Mouse (Mus musculus) heart, embryonic 16.5 days (tissue): ENCODE results near the gene Ces3a. TPM values are rescaled to one million over a fixed set of nuclear protein-coding genes. Genes with fewer than 3 reads are reported as not detected.
"Not testable (repeated sequence)": the region's sequence is repeated elsewhere in the genome, so short reads cannot be mapped to it uniquely, and the experiment has no call there.

Source experiments
- ATAC-seq: fragments of 200-750 bp; cut with Nextera tagmentation; replicated peaks from 2 replicates; pipeline ENCODE4 v1.8.0; 2017; ENCODE audit warnings: moderate number of reproducible peaks; ENCODE audit not compliant: insufficient read depth, low FRiP score; ENCODE audit errors: extremely low read depth
- H3K27ac ChIP-seq: fragments of 300-500 bp; sonication (generic); 2 replicates; pipeline ENCODE4 v1.5.1; 2014; ENCODE audit warnings: mild to moderate bottlenecking, low read length, control low read depth, moderate library complexity
- H3K27me3 ChIP-seq: fragments of 300-500 bp; sonication (generic); 2 replicates; pipeline ENCODE4 v1.6.1; 2014; ENCODE audit warnings: low read length, mixed read lengths; ENCODE audit not compliant: control insufficient read depth, insufficient read depth
- H3K36me3 ChIP-seq: fragments of 300-500 bp; sonication (generic); 2 replicates; pipeline ENCODE4 v1.6.1; 2014; ENCODE audit not compliant: control insufficient read depth, insufficient read depth
- H3K4me1 ChIP-seq: fragments of 300-500 bp; sonication (generic); 2 replicates; pipeline ENCODE4 v1.6.1; 2014; ENCODE audit warnings: low read length, mixed read lengths; ENCODE audit not compliant: control insufficient read depth, insufficient read depth
- H3K4me2 ChIP-seq: fragments of 300-500 bp; sonication (generic); 2 replicates; pipeline ENCODE4 v1.6.1; 2014; ENCODE audit warnings: low read depth, mild to moderate bottlenecking, control low read depth, low read length
- H3K4me3 ChIP-seq: fragments of 300-500 bp; sonication (generic); 2 replicates; pipeline ENCODE4 v1.5.1; 2014; ENCODE audit warnings: mild to moderate bottlenecking, control low read depth, low read length
- H3K9ac ChIP-seq: fragments of 300-500 bp; sonication (generic); 2 replicates; pipeline ENCODE4 v1.6.1; 2014; ENCODE audit warnings: low read length, control low read depth
- H3K9me3 ChIP-seq: fragments of 300-500 bp; sonication (generic); replicated peaks from 2 replicates; pipeline ENCODE4 v1.6.1; 2016; ENCODE audit warnings: low read length; ENCODE audit not compliant: control insufficient read depth
- WGBS: fragments of 180-500 bp; shearing (Covaris S2); extraction: QIAGEN DNeasy Blood & Tissue Kit; methylation state at CpG from one replicate; pipeline ENCODE4 v1.1.7; 2014; 5-methylcytosine and 5-hydroxymethylcytosine counted together
- polyA plus RNA-seq: library from polyadenylated mRNA; unstranded; fragments of >200 nt; fragmentation: Nextera tagmentation; extraction: Ambion mirVana; gene quantifications from 2 replicates; pipeline ENCODE4 v1.2.1, GENCODE M21; 2015

The Ces3a gene
- polyA plus RNA-seq, 1 experiment from 2014 or later: not detected

DNA sequence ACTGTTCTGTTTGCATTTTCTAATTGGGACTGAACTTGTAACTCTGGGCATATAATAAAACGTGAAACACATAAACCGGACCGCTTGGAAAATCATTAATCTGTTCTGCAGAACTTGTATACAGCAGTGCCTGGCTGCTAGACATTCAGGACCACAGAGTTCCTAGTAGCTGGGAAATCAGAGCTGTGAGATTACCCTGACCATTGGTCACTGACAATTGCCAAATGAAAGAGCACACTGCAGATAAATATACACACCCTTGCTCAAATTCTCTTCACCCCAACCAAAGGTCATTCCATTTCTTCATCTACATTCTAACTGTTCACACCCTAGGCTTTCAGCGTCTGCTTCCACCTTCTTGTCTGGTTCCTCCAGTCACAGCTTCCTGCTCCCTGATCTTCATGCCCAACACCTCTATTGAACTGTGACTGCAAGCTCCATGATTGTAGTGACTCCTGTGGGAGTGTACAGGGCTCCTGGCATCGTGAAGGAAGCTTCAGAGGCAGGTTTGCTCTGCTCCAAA, 32.5 kb downstream of the Ces3a start:
- no peak for ATAC-seq
- no peak overlapping the region for H3K4me3 ChIP-seq
- H3K36me3 ChIP-seq: no peaks in the 10 kb centered on the region
- H3K4me2 ChIP-seq: no peak overlapping the region
- H3K4me1 ChIP-seq: peaks cover 6% of the 10 kb centered on the region
- WGBS: 60% methylated on average over 5 of the region's 5 CpGs
- H3K27me3 ChIP-seq: no peaks in the 10 kb centered on the region
- peaks cover 4% of the 10 kb centered on the region; the same call in 1 of the 2 replicates for H3K9me3 ChIP-seq
- no peak overlapping the region for H3K27ac ChIP-seq
- no peak overlapping the region for H3K9ac ChIP-seq

DNA sequence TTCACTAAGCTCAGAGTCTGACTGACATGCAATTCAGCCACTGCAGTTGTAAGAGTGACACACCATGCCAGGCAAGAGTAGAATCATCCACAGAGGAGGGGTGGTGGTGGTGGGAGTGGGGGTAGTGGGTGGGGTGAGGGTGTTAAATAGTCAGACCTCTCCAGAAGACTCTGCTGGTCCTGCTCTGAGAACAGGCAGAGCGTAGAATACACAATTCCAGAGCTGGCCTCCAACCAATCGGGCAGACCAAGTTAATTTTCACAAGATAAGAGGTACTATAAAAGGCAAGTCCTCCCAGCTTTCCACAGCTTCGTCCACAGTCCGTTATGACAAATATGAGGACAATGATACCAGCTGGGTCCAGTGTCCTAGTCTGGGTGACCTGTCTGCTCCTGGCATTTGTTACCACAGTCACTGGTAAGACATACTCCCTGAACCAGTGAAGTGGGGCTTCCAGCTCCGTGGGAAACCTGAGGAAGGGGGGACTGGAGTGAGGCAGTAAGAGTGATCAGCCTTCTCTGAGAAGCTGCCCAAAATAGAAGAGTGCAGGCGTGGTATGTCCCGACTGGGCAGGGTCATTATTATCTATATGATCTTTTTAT, 35.1 kb downstream of the Ces3a start, which contains the start of gene Ces3b:
Gene Ces3b (plus strand): TSS at position 305 of the 602 bp plus-strand sequence.
- Histone ChIP-seq H3K4me2 (peak within 1 kb of the TSS; percentile 55), H3K27ac (peak within 1 kb of the TSS; percentile 78)

DNA sequence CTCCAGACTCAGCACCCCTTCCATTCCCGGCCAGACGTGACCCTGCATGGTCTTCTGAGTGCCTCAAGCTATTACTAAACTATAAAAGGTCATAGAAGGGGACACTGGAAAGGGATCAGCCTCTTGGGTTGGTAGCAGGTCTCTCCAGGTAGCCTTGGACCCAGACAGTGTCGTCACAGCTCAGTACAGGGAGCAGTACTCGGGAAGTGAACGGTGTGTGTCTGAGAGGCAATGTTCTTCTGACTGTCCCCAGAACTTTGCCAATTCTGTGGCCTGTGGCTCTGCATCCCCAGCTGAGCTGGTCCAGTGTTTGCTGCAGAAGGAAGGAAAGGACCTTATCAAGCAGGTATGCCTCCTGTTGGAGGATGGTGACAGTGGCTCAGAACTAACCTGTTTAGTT, 39.8 kb downstream of the Ces3a start:
- 75% methylated on average over 5 of the region's 5 CpGs for WGBS
- not testable (repeated sequence) for H3K4me2 ChIP-seq, H3K9me3 ChIP-seq, H3K27ac ChIP-seq, H3K27me3 ChIP-seq, ATAC-seq, H3K4me1 ChIP-seq, H3K36me3 ChIP-seq, H3K4me3 ChIP-seq, H3K9ac ChIP-seq

More for the DNA sequence above, 35.1 kb downstream of the Ces3a start, which contains the start of gene Ces3b:
- H3K4me3 ChIP-seq: peak within 1 kb of the TSS; percentile 14; the same call in 1 of the 2 replicates
- ATAC-seq: peak; percentile 84
- no peaks in the 10 kb centered on the region for H3K36me3 ChIP-seq
- no peaks in the 10 kb centered on the region for H3K9me3 ChIP-seq
- 29% methylated on average over 7 of the region's 7 CpGs for WGBS
- peak within 1 kb of the TSS; percentile 25; the same call in 1 of the 2 replicates for H3K9ac ChIP-seq
- no peaks in the 10 kb centered on the region for H3K27me3 ChIP-seq
- H3K4me1 ChIP-seq: peaks cover 6% of the 10 kb centered on the region

DNA sequence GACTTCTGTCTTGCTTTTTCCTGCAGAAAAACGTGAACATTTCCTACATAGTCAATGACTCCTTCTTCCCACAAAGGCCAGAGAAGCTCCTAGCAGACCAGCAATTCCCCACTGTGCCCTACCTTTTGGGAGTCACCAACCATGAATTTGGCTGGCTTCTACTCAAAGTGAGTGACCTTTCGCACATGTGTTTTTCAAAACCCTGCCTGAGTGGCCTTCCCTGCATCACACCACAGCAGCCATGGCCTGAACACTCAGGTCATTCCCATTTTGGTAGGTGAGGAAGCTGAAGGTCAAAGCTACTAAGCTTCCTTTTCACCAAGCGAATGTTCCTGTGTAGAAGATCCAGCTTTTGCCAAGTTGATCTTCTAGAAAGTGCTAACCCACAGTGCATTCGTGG, 40.2 kb downstream of the Ces3a start:
- WGBS: 55% methylated on average over 4 of the region's 4 CpGs
- ATAC-seq: no peak
- Histone ChIP-seq H3K36me3 (no peaks in the 10 kb centered on the region), H3K9me3 (no peaks in the 10 kb centered on the region), H3K4me2 (no peak overlapping the region), H3K9ac (no peak overlapping the region), H3K4me3 (no peak overlapping the region), H3K27ac (no peak overlapping the region), H3K4me1 (peaks cover 2% of the 10 kb centered on the region), H3K27me3 (no peaks in the 10 kb centered on the region)

DNA sequence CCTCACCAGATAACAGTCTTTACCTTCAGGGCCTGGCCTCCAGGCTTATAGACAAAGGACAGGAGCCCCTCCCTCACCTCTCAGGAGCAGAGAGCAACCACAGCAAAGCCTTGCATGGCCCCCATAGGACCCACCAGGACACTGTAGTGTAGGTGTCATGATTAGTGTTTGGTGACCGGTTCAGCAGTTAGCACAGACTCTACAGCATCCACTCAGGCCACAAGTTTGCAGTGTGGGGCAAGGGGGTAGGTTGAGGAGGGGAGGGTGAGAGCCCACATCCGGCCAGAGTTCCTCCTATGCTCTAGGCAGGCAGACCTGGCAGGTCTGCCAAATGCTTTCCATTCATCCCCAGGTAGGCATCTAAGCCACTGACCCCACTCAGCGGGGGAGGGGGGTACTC, 45.6 kb downstream of the Ces3a start:
- 81% methylated on average over 3 of the region's 3 CpGs for WGBS
- H3K36me3 ChIP-seq: no peaks in the 10 kb centered on the region
- H3K4me3 ChIP-seq: no peak overlapping the region
- H3K27me3 ChIP-seq: no peaks in the 10 kb centered on the region
- no peaks in the 10 kb centered on the region; the same call in 1 of the 2 replicates for H3K4me1 ChIP-seq
- H3K27ac ChIP-seq: no peak overlapping the region
- no peak for ATAC-seq
- H3K4me2 ChIP-seq: no peak overlapping the region
- H3K9me3 ChIP-seq: no peaks in the 10 kb centered on the region
- H3K9ac ChIP-seq: no peak overlapping the region

DNA sequence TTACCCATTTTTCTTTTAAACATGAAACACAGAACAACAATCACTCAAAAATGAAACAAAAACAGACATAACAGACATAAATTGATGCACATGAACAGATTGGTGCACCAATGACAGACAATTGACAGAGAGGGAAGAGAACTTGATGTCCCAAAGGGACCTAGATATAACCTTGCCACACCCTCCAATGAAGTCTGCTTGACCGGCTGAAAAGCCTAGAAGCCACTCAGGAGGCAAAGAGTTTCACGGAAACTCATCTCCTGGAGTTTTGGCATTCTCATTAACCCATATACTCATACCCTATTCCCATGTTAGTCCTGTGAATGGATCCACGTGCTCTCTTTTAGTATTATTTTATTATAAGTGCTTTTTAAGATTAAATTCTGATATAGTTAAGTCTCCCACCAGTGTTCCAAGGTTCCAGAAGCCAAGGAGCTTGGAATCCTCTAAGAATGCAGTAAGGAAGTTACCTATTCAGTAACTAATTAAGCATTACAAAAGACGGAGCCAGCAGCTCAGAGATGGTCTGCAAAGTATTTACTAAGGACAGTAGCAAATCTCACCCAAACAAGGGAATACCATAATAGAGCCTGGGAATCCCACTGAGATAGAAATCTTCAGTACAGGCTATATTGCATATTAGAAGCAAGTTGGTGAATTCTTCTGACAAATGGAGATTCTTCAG, 53.8 kb downstream of the Ces3a start:
- not testable (repeated sequence) for H3K9me3 ChIP-seq, H3K9ac ChIP-seq, H3K36me3 ChIP-seq, ATAC-seq, H3K27me3 ChIP-seq, H3K4me3 ChIP-seq, H3K4me2 ChIP-seq, H3K27ac ChIP-seq, H3K4me1 ChIP-seq
- 76% methylated on average over 4 of the region's 4 CpGs for WGBS

DNA sequence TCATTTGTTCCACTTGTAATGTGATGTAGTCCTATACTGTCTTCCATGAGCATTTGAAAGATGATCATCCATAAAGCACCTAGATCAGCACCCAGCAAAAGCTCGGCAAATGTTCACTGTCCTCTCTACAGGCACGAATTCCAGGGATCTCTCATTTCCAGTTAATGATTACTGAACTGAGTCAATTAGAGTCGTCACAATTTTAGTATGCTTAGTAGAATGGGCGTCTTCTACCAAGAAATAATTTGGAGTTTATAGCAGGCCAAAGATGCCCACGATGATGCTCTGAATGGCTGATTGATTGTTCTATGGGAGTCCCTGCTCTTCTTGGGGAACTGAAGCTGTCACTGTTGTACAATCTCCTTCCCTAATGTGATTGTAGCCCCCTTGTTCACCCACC, 55.3 kb downstream of the Ces3a start:
- 71% methylated on average over 5 of the region's 5 CpGs for WGBS
- not testable (repeated sequence) for H3K4me3 ChIP-seq

DNA sequence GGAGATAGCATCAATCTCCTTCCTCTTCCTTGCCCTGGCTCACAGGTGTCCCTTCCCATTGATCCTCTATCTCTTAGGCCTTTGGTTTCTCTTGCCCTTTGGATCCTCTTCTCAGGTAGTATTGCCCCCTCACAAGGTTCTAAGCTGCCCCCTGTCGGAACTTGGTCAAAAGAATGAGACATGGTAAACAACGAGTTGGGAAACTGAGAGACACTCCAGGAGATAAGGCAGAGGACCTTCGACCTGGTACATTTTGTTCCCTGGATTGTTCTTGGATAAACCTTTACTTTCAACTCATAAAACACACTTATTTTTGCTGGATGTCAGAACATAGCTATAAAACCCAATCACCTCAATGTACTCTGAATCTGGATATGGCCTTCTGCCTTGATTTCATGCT, 55.8 kb downstream of the Ces3a start:
- Histone ChIP-seq H3K27me3 (no peaks in the 10 kb centered on the region), H3K4me3 (no peak overlapping the region), H3K9me3 (no peaks in the 10 kb centered on the region), H3K36me3 (no peaks in the 10 kb centered on the region), H3K9ac (no peak overlapping the region), H3K4me2 (no peak overlapping the region), H3K4me1 (no peaks in the 10 kb centered on the region), H3K27ac (no peak overlapping the region)
- no peak for ATAC-seq
- 71% methylated on average over 3 of the region's 3 CpGs for WGBS

More for the DNA sequence above, 55.3 kb downstream of the Ces3a start:
- H3K9me3 ChIP-seq, H3K4me1 ChIP-seq, H3K27ac ChIP-seq, H3K36me3 ChIP-seq, H3K4me2 ChIP-seq, H3K9ac ChIP-seq, H3K27me3 ChIP-seq, ATAC-seq: not testable (repeated sequence)
